Mouse (Mus musculus) CH12.LX (cell line): ENCODE measurements around the gene Cdh18. TPM values are rescaled to one million over a fixed set of nuclear protein-coding genes. Genes with fewer than 3 reads are reported as not detected.

ENCODE experiments used
- DNase-seq: peaks from one replicate; pipeline ENCODE4 v3.0.0-alpha.2; 2013; ENCODE audit errors: extremely low read depth
- H3K27ac ChIP-seq: 2 replicates; pipeline ENCODE4 v1.5.1; 2012; ENCODE audit warnings: low read depth, mild to moderate bottlenecking, control low read depth, moderate library complexity; ENCODE audit not compliant: insufficient read depth
- H3K27me3 ChIP-seq: replicated peaks from 2 replicates; pipeline ENCODE3; 2012; ENCODE audit warnings: inconsistent platforms
- H3K36me3 ChIP-seq, 2 experiments: replicated peaks in 1 of 2; 2 replicates each; pipeline versions ENCODE3 to v1.6.1; 2012; ENCODE audit warnings: inconsistent platforms in 1 of 2, low read length in 1 of 2, mild to moderate bottlenecking in 1 of 2, mixed read lengths in 1 of 2, moderate library complexity in 1 of 2; ENCODE audit not compliant: control insufficient read depth in 1 of 2, insufficient read depth in 1 of 2
- H3K4me1 ChIP-seq, 2 experiments: 2 replicates each; pipeline ENCODE4 v1.6.1; 2012; ENCODE audit warnings: inconsistent platforms in 1 of 2, moderate library complexity in 1 of 2; ENCODE audit not compliant: insufficient read depth in 2 of 2, control insufficient read depth in 1 of 2
- H3K4me2 ChIP-seq: 2 replicates; pipeline ENCODE4 v1.6.1; 2012; ENCODE audit warnings: low read depth, mild to moderate bottlenecking, control low read depth; ENCODE audit not compliant: poor library complexity, insufficient read depth, severe bottlenecking
- H3K4me3 ChIP-seq, 3 experiments: fragments of 150-350 bp in 1 of 3; sonication (generic) in 1 of 3; replicated peaks in 1 of 3; 2 replicates each; pipeline versions ENCODE3 to v1.5.1; 2011 to 2012; ENCODE audit warnings: low read depth in 2 of 3, low read length in 2 of 3, mild to moderate bottlenecking in 2 of 3, moderate library complexity in 2 of 3, control low read depth in 1 of 3, improper control_type of control experiment in 1 of 3, inconsistent platforms in 1 of 3, mixed read lengths in 1 of 3; ENCODE audit not compliant: poor library complexity in 1 of 3
- H3K79me2 ChIP-seq: replicated peaks from 2 replicates; pipeline ENCODE4 v1.6.1; 2012; ENCODE audit warnings: mild to moderate bottlenecking, moderate library complexity; ENCODE audit not compliant: control insufficient read depth, poor library complexity, insufficient read depth, severe bottlenecking; ENCODE audit errors: extremely low read depth
- H3K9ac ChIP-seq: 2 replicates; pipeline ENCODE4 v1.6.1; 2012; ENCODE audit warnings: low read depth, mild to moderate bottlenecking, control low read depth, moderate library complexity; ENCODE audit not compliant: insufficient read depth
- H3K9me3 ChIP-seq: replicated peaks from 2 replicates; pipeline ENCODE3; 2012; ENCODE audit warnings: low read length, inconsistent platforms, mixed read lengths
- CHD2 ChIP-seq: IDR thresholded peaks from 2 replicates; pipeline ENCODE4 v1.6.1; 2011; ENCODE audit warnings: low read length, improper control_type of control experiment
- E2F4 ChIP-seq: IDR thresholded peaks from 2 replicates; pipeline ENCODE4 v1.6.1; 2011; ENCODE audit warnings: low read depth, low read length, improper control_type of control experiment; ENCODE audit not compliant: insufficient replicate concordance
- ETS1 ChIP-seq: conservative IDR thresholded peaks from 2 replicates; pipeline ENCODE4 v1.6.1; 2012; ENCODE audit warnings: low read depth, mild to moderate bottlenecking, inconsistent platforms, low read length, improper control_type of control experiment, moderate library complexity
- GABPA ChIP-seq: IDR thresholded peaks from 2 replicates; pipeline ENCODE4 v1.6.1; 2012; ENCODE audit warnings: low read depth, low read length, improper control_type of control experiment, inconsistent platforms; ENCODE audit not compliant: insufficient replicate concordance
- HCFC1 ChIP-seq: IDR thresholded peaks from 2 replicates; pipeline ENCODE4 v1.6.1; 2012; ENCODE audit warnings: low read depth, mild to moderate bottlenecking, inconsistent platforms, low read length, improper control_type of control experiment
- KAT2A ChIP-seq: IDR thresholded peaks from 2 replicates; pipeline ENCODE4 v1.6.1; 2012; ENCODE audit warnings: low read length, improper control_type of control experiment, inconsistent platforms; ENCODE audit not compliant: insufficient replicate concordance
- MAFK ChIP-seq: IDR thresholded peaks from 2 replicates; pipeline ENCODE4 v1.6.1; 2011; ENCODE audit warnings: low read length, improper control_type of control experiment; ENCODE audit not compliant: insufficient replicate concordance
- MAX ChIP-seq: IDR thresholded peaks from 2 replicates; pipeline ENCODE4 v1.6.1; 2011; ENCODE audit warnings: low read length, improper control_type of control experiment
- MEF2A ChIP-seq: IDR thresholded peaks from 2 replicates; pipeline ENCODE4 v1.6.1; 2014; ENCODE audit warnings: low read depth, mild to moderate bottlenecking, inconsistent platforms, low read length, improper control_type of control experiment, borderline replicate concordance
- MXI1 ChIP-seq: IDR thresholded peaks from 2 replicates; pipeline ENCODE4 v1.6.1; 2011; ENCODE audit warnings: mild to moderate bottlenecking, low read depth, low read length, improper control_type of control experiment
- NELFE ChIP-seq: IDR thresholded peaks from 2 replicates; pipeline ENCODE4 v1.6.1; 2011; ENCODE audit warnings: low read depth, low read length, improper control_type of control experiment
- PAX5 ChIP-seq: IDR thresholded peaks from 2 replicates; pipeline ENCODE4 v1.6.1; 2012; ENCODE audit warnings: low read length, inconsistent platforms, mixed read lengths
- POLR2A ChIP-seq: IDR thresholded peaks from 2 replicates; pipeline ENCODE4 v1.6.1; 2011; ENCODE audit warnings: low read depth, mild to moderate bottlenecking, improper control_type of control experiment, low read length
- POLR2AphosphoS2 ChIP-seq: IDR thresholded peaks from 2 replicates; pipeline ENCODE4 v1.6.1; 2011; ENCODE audit warnings: low read depth, low read length, improper control_type of control experiment
- RAD21 ChIP-seq: IDR thresholded peaks from 2 replicates; pipeline ENCODE4 v1.6.1; 2011; ENCODE audit warnings: low read depth, mild to moderate bottlenecking, low read length, improper control_type of control experiment, moderate library complexity
- SMC3 ChIP-seq: IDR thresholded peaks from 2 replicates; pipeline ENCODE4 v1.6.1; 2011; ENCODE audit warnings: low read depth, low read length, improper control_type of control experiment
- TBP ChIP-seq: conservative IDR thresholded peaks from 2 replicates; pipeline ENCODE4 v1.6.1; 2011; ENCODE audit warnings: low read depth, low read length, improper control_type of control experiment
- TCF12 ChIP-seq: IDR thresholded peaks from 2 replicates; pipeline ENCODE4 v1.6.1; 2014; ENCODE audit warnings: low read depth, mild to moderate bottlenecking, inconsistent platforms, low read length, improper control_type of control experiment
- UBTF ChIP-seq: IDR thresholded peaks from 2 replicates; pipeline ENCODE4 v1.6.1; 2012; ENCODE audit warnings: low read depth, mild to moderate bottlenecking, inconsistent platforms, low read length, improper control_type of control experiment, moderate library complexity
- USF1 ChIP-seq: IDR thresholded peaks from 2 replicates; pipeline ENCODE4 v1.6.1; 2014; ENCODE audit warnings: low read depth, mild to moderate bottlenecking, inconsistent platforms, low read length, improper control_type of control experiment
- ZC3H11A ChIP-seq: IDR thresholded peaks from 2 replicates; pipeline ENCODE4 v1.6.1; 2012; ENCODE audit warnings: low read depth, mild to moderate bottlenecking, inconsistent platforms, low read length, improper control_type of control experiment
- ZNF384 ChIP-seq: IDR thresholded peaks from 2 replicates; pipeline ENCODE4 v1.6.1; 2012; ENCODE audit warnings: low read depth, low read length, improper control_type of control experiment, inconsistent platforms
- dilution Hi-C: fragments of 300-500 bp; cut with MboI; formaldehyde crosslinking; loops from 2 replicates; pipeline ENCODE4 v1.14.3; 2020; ENCODE audit warnings: low sequenced_read_pairs; ENCODE audit not compliant: extremely low pct_unique_long_range_greater_than_20kb, extremely low pct_ligation_motif_present
- in situ Hi-C: fragments of 300-500 bp; cut with MboI; formaldehyde crosslinking; loops from 3 replicates; pipeline ENCODE4 v1.14.3; 2019; ENCODE audit warnings: low sequenced_read_pairs, low pct_ligation_motif_present, low pct_unique_long_range_greater_than_20kb, mixed read lengths
- polyA plus RNA-seq: library from polyadenylated mRNA; unstranded; fragments of >175 nt; gene quantifications from 2 replicates; pipeline ENCODE4 v1.2.1, GENCODE M21; 2012; ENCODE audit warnings: low read depth; ENCODE audit not compliant: insufficient read length
- total RNA-seq, 2 experiments: library from RNA; depleted of rRNA; stranded (reverse); fragments of 300-350 nt in 1 of 2; fragments of >200 nt in 1 of 2; gene quantifications; 2 replicates each; pipeline ENCODE4 v1.2.3; 2012 to 2014

Cdh18 gene
- total and polyA plus RNA-seq, 3 experiments = not detected

DNA sequence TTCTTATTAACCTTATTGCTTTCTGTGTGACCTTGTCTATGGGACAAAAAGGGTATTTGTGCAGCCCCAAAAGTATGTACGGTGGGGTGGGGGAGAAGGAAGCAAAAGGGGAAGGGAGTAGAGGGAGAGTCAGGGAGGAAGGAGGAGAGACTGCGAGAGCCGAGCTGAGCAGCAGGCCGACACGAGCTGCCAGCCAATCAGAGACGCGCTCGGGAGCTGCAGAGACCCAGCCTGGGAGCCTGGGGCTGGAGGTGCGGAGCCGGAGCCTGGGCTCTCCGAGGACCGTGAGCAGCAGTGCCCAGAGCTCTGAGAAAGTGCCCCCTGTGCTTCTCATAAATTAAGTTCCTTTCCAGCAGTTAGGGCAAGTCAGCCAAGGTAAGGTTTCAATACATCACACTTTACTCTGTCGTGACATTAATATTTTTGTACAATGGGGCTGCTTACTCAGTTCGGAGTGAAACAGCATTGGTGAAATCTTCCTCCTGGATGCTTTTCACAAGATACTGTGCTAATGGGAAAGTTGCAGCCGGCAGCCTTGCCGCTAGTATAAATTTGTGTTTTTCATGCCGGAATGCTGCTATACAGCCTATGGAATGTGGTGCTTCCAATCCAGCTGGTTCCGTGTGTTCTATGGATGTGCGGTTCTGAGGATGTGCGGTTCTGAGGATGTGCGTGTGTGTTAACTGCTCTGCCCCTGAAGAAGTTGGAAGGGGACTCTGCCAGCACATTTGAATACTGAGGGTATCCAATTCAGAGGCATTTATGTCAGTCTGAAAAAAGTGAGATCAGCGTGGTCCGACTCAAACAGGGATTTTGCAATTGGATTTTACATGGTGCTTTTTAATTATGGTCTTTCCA is 487.6 kb downstream of the Cdh18 start:
- Histone ChIP-seq H3K4me3 (no peak overlapping the region), H3K4me1 (no peaks in the 10 kb centered on the region), H3K79me2 (no peaks in the 10 kb centered on the region), H3K27me3 (no peaks in the 10 kb centered on the region), H3K4me2 (no peak overlapping the region), H3K27ac (no peak overlapping the region), H3K9ac (no peak overlapping the region), H3K36me3 (no peaks in the 10 kb centered on the region), H3K9me3 (peaks cover 65% of the 10 kb centered on the region)
- in situ Hi-C loops = no loop called here
- TF ChIP-seq MAFK (no peak), ETS1 (no peak), SMC3 (no peak), MXI1 (no peak), RAD21 (no peak)
- dilution Hi-C loops = no loop called here
- no peak for DNase-seq

DNA sequence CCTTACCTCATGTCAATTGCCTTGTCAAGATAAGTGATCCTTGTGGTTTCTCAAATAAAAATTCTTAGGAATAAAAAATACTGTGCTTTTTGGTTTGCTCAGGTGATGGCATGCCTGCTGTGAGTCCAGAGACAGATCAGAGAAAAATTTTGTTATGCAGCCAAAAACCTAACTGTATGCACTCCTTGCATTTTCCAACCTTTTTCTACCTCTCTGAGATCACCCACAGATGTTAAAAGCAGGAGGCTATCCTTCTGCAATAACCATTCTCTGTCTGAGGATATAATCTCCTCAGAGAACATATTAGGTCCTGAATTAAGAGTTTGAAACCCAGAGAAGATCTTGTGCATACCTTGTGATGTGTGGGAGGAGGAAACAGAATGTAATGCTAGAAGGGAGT is 488.7 kb downstream of the Cdh18 start:
- Histone ChIP-seq H3K4me2 (no peak overlapping the region), H3K9me3 (peaks cover 62% of the 10 kb centered on the region), H3K27me3 (no peaks in the 10 kb centered on the region), H3K27ac (no peak overlapping the region), H3K36me3 (no peaks in the 10 kb centered on the region), H3K4me1 (no peaks in the 10 kb centered on the region), H3K79me2 (no peaks in the 10 kb centered on the region), H3K4me3 (no peak overlapping the region), H3K9ac (no peak overlapping the region)
- dilution Hi-C loops = no loop called here
- TF ChIP-seq POLR2AphosphoS2 (no peak), E2F4 (no peak), TCF12 (no peak), HCFC1 (no peak), MAFK (no peak), ZC3H11A (no peak)
- in situ Hi-C loops = no loop called here
- no peak for DNase-seq

DNA sequence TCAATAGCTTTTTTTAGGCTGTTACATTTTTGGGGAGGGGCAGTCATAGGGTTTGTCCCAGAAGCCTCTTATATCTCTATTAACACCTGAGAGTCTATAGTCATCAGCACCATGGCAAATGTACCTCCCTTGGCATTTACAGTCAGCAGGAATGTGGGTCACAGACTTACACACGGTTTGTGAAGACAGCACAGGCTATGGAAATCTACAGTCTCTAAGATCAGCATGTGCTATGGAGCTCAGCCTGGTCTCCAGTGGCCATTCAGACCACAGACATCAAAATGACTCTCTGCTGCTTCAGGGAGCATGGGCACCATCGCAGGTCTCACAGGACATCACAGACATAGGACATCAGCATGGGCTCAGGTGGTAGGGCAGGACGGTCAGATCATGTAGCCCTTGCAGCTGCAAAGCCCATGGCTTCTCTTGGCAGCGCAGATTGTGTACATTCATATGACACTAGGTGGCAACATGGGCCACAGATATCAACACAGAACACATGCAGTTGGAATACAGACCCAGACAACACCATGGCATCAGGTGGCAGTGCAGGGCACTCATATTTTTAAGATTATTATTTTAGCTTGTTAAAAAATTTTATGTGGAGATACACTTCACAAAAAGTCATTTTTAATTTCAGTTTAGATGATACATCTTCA is 497.4 kb downstream of the Cdh18 start:
- TF ChIP-seq USF1 (no peak), UBTF (no peak), GABPA (no peak), POLR2AphosphoS2 (no peak), MEF2A (no peak), ETS1 (no peak), KAT2A (no peak), ZNF384 (no peak), NELFE (no peak), TBP (no peak), MAX (no peak), E2F4 (no peak), MAFK (no peak), PAX5 (no peak), POLR2A (no peak), CHD2 (no peak)
- dilution Hi-C loops = no loop called here
- H3K4me3 ChIP-seq = no peak overlapping the region

More for the DNA sequence above, 497.4 kb downstream of the Cdh18 start:
- no peak overlapping the region for H3K9ac ChIP-seq
- H3K27ac ChIP-seq = no peak overlapping the region
- DNase-seq = no peak
- H3K36me3 ChIP-seq = no peaks in the 10 kb centered on the region
- no peaks in the 10 kb centered on the region for H3K27me3 ChIP-seq
- no peak overlapping the region for H3K4me2 ChIP-seq
- peaks cover 33% of the 10 kb centered on the region for H3K9me3 ChIP-seq
- H3K79me2 ChIP-seq = no peaks in the 10 kb centered on the region
- in situ Hi-C loops = no loop called here
- no peaks in the 10 kb centered on the region for H3K4me1 ChIP-seq
